Mouse (Mus musculus): ENCODE data around the gene Wdr5. TPM values are rescaled to one million over a fixed set of nuclear protein-coding genes. Genes with fewer than 3 reads are reported as not detected.

Gene Wdr5
- polyA plus RNA-seq, 1 experiment from 2014 or later, result 51.4 TPM

DNA sequence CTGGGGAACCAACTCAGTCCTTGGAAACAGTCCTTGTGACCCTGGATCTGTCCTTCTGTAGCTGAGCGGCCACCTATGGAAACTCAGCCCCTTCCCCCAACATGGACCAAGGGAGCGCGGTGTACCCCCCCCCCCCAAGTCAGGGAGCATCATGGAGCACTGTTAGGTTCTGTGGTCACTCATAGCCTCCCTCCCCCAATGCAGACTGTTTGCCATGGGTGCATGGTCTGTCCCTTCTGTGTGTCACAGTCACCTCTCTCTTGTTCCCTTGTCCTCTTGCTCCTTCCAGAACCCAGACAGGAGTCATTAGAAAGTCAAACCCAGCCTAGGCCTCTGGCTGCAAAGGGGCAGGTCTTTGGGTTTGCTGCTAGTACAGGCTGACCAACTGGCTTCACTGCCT, 46.9 kb downstream of the Wdr5 start:
- H3K4me1 ChIP-seq, result peaks cover 12% of the 10 kb centered on the region
- H3K36me3 ChIP-seq, result no peaks in the 10 kb centered on the region
- no peak overlapping the region for H3K4me3 ChIP-seq
- ATAC-seq (ENCODE audit: low FRiP score), result no peak
- H3K4me2 ChIP-seq (replicated peaks), result no peak overlapping the region
- no peaks in the 10 kb centered on the region for H3K9me3 ChIP-seq (replicated peaks)
- no peak overlapping the region for H3K9ac ChIP-seq
- peak overlapping the region; percentile 23; the same call in 1 of the 2 replicates for H3K27ac ChIP-seq
- WGBS, result 93% methylated on average over 3 of the region's 3 CpGs
- H3K27me3 ChIP-seq, result peaks cover 22% of the 10 kb centered on the region; the same call in 1 of the 2 replicates

DNA sequence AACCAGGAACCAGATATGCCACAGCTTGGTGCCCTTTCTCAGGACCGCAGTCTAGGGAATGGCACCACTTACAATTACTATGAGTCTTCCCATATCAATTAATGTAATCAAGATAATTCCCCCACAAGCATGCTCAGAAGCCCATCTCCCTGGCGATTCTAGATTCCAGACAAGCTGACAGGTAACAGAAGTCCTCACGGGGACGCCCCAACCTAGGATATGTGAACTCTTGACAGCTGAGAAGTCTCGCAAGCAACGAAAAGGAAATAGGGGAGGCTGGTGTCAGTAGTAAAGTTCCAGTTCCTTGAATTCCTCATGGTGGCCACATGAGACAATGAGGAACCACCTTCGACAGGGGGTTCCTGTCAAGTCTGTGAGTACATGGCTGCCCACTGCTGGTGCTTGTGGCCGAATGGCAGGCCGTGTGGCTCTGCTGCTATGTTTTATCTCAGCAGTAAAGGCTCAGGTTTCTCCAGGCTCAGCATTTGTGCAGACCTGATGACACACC, 48.7 kb downstream of the Wdr5 start:
- H3K27ac ChIP-seq, result no peak overlapping the region
- no peak for ATAC-seq (ENCODE audit: low FRiP score)
- no peak overlapping the region for H3K4me2 ChIP-seq (replicated peaks)
- peaks cover 12% of the 10 kb centered on the region for H3K4me1 ChIP-seq
- no peak overlapping the region for H3K4me3 ChIP-seq
- WGBS, result 76% methylated on average over 9 of the region's 9 CpGs
- no peaks in the 10 kb centered on the region for H3K9me3 ChIP-seq (replicated peaks)
- no peak overlapping the region for H3K9ac ChIP-seq
- peaks cover 27% of the 10 kb centered on the region for H3K27me3 ChIP-seq
- no peaks in the 10 kb centered on the region for H3K36me3 ChIP-seq

DNA sequence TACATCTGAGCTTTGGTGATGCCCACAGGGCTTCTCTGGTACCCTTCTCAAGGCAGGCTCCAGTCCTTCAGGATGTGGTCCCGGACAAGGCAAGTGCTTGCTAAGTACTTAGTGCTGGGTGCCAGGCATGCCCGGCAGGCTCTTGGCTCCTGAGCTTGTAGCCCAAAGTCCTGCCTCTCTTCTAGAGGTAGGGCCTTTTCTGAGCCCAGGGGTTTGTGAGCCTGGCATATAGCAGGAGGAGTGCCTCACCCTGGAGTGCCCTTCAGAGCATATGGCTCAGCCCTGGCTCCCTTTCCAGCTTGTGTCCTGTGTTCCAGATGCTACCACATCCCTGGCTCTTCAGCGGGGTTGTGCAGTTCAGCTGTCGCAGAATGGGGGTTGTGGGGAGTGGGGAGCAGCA, 49.7 kb downstream of the Wdr5 start:
- no peak overlapping the region for H3K9ac ChIP-seq
- peaks cover 14% of the 10 kb centered on the region for H3K4me1 ChIP-seq
- H3K27me3 ChIP-seq, result peaks cover 27% of the 10 kb centered on the region
- H3K4me3 ChIP-seq, result no peak overlapping the region
- 86% methylated on average over 4 of the region's 4 CpGs for WGBS
- no peak overlapping the region for H3K27ac ChIP-seq
- no peak for ATAC-seq (ENCODE audit: low FRiP score)
- no peaks in the 10 kb centered on the region for H3K36me3 ChIP-seq
- H3K9me3 ChIP-seq (replicated peaks), result no peaks in the 10 kb centered on the region
- H3K4me2 ChIP-seq (replicated peaks), result no peak overlapping the region

DNA sequence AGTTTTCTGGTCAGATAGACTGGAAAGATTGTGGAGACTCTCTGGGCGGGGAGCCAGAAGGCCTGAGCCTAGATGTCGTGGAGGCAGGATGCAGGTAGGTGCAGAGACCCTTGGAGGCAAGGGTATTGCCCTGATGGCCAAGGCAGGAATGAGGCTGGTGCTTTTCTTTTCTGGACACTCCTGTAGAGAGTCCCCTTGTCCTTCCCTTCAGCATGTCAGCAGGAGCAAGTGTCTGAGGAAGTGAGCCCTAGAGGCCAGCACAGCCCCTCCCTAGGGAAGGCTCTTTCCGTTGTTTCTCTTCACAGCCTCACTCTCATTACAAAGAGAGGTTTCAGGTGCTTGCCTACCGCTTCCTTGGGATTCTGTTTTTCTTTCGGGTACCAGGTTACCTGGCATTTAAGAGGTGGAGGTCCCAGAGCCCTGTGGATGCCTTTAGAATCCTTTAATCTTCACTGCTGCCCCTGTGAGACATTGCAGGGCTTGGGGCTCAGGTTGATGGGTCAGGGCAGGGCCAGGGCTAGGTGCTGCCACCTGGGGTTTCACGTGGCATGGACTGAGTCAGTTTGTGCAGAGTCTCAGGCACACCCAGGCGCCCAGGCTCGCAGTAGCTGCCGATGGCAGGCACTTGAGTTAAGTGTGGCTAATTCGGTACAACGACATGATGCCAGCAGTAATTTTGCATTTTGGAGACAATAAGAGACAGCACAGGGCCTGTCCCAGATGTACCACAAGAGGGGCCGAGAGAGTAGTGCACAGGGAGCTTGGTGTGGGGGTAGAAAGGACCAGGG, 50.6 kb downstream of the Wdr5 start:
- ATAC-seq (ENCODE audit: low FRiP score), result no peak
- Histone ChIP-seq H3K27ac (no peak overlapping the region), H3K4me1 (peaks cover 14% of the 10 kb centered on the region), H3K27me3 (peaks cover 27% of the 10 kb centered on the region), H3K9ac (no peak overlapping the region), H3K36me3 (no peaks in the 10 kb centered on the region), H3K9me3 (replicated peaks) (no peaks in the 10 kb centered on the region), H3K4me3 (no peak overlapping the region), H3K4me2 (replicated peaks) (no peak overlapping the region)
- WGBS, result 66% methylated on average over 12 of the region's 12 CpGs

DNA sequence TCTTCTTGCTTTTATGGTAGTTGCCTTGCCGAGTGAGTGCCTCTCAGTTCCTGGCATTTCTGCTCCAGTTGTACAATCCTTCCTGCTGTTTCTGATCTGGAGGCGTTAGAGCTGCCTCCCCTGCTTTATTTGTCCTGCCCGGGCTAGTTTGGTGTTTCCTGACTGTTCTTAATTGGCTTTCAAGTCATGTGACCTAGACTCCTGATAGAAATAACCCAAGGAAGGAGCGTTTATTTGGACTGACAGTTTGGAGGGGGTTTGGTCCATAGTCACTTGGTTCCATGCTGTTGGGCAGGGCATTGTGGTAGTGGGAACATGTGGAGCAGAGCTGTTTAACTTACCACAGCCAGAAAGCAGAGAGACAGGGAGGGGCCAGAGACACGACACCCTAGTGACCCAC, 55.9 kb downstream of the Wdr5 start:
- Histone ChIP-seq H3K9me3 (replicated peaks) (no peaks in the 10 kb centered on the region), H3K4me3 (no peak overlapping the region), H3K4me1 (peaks cover 23% of the 10 kb centered on the region), H3K27ac (no peak overlapping the region), H3K9ac (no peak overlapping the region), H3K36me3 (no peaks in the 10 kb centered on the region), H3K4me2 (replicated peaks) (no peak overlapping the region), H3K27me3 (peaks cover 21% of the 10 kb centered on the region)
- no peak for ATAC-seq (ENCODE audit: low FRiP score)
- 75% methylated on average over 5 of the region's 5 CpGs for WGBS

DNA sequence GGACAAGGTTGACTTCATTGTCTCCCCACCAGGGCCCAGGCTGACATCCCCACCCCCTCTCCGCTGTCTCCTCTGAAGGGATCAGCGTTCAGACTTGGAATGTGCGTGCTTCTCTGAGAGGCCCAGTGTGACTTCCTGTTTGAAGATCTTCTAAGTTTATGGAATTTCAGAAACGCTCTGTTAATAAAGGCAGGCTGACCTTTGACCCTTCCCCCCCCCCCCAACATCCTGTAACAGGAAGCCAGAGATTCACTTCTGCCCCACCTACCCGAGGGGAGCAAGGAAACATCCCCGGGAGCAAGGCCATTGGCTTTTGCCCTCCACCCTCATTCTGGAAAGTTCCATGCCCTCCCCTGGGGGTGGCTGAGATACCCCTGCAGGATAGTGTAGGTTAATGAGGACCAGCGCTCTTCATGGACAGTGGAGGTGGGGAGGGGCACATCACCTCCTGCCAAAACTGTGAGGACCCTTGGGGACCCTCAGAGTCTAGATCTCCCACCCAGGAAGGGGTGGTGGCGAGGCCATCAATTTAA, 57.4 kb downstream of the Wdr5 start:
- Histone ChIP-seq H3K9ac (no peak overlapping the region), H3K27me3 (peaks cover 22% of the 10 kb centered on the region), H3K27ac (no peak overlapping the region; the same call in 1 of the 2 replicates), H3K4me1 (peaks cover 23% of the 10 kb centered on the region), H3K4me2 (replicated peaks) (no peak overlapping the region), H3K4me3 (no peak overlapping the region), H3K9me3 (replicated peaks) (no peaks in the 10 kb centered on the region), H3K36me3 (no peaks in the 10 kb centered on the region)
- 55% methylated on average over 8 of the region's 8 CpGs for WGBS
- ATAC-seq (ENCODE audit: low FRiP score), result peak; percentile 53

DNA sequence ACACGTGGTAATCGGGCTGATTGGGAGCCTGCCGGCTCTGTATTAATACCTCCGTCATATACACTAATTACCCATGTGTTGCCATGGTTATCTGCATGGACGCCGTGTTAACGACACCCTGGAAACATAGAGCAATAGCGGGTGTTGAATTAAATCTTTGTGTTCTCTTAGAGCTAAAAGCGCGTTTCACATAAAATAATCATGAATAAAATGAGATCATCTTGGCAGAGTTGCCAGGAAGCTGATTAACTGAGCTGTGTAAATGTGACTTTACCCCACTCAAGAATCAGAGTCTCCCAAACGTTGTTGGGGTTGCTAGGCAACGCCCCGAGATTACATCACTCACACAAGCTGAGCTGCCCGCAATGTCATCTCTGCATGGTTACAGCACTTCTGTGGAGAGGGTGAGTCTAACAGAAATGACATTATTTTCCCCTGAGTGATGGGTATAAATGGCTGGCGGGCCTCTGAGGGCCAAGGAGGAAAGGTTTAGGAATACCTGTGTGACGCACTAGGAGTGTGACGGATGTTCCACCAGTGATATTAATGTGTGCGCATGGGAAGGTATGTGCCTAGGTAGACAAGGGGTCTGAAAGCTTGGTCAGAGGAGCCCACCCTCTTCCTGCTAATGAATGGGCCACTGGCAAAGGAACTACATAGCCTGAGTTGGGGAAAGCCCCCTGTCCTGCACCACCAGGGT, 58.1 kb downstream of the Wdr5 start:
- H3K27me3 ChIP-seq, result peaks cover 22% of the 10 kb centered on the region
- 46% methylated on average over 18 of the region's 18 CpGs for WGBS
- peak; percentile 90 for ATAC-seq (ENCODE audit: low FRiP score)

DNA sequence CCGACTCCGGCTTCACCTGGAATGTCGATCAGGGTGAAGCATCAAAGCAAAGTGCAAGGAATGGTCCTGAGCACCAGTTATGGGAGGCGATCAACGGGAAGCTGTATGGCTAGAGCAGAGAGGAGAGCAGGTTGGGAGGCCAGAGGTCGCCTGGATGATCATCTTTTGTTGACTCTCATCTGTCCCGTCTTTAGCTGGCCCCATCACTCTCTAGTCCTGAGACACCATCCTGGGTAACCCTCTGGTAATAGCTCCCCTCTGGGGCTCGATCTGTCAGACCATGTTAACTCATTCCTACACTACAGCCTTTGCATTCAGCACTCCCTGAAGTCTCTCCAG, 58.6 kb downstream of the Wdr5 start:
- H3K4me2 ChIP-seq (replicated peaks), result 0 out of 2 replicates have a peak overlapping the region, but pooled peaks have one; percentile 7
- H3K27me3 ChIP-seq, result peaks cover 18% of the 10 kb centered on the region
- no peak overlapping the region for H3K9ac ChIP-seq
- peaks cover 23% of the 10 kb centered on the region for H3K4me1 ChIP-seq
- ATAC-seq (ENCODE audit: low FRiP score), result peak; percentile 11; the same call in 1 of the 2 replicates
- peak overlapping the region; percentile 7; the same call in 1 of the 2 replicates for H3K27ac ChIP-seq
- no peaks in the 10 kb centered on the region for H3K36me3 ChIP-seq
- 65% methylated on average over 8 of the region's 8 CpGs for WGBS
- H3K9me3 ChIP-seq (replicated peaks), result no peaks in the 10 kb centered on the region
- H3K4me3 ChIP-seq, result no peak overlapping the region

More for the DNA sequence above, 58.1 kb downstream of the Wdr5 start:
- Histone ChIP-seq H3K36me3 (no peaks in the 10 kb centered on the region), H3K9me3 (replicated peaks) (no peaks in the 10 kb centered on the region), H3K9ac (no peak overlapping the region), H3K27ac (peak overlapping the region; percentile 7), H3K4me1 (peaks cover 23% of the 10 kb centered on the region), H3K4me3 (no peak overlapping the region), H3K4me2 (replicated peaks) (peak overlapping the region; percentile 7)

DNA sequence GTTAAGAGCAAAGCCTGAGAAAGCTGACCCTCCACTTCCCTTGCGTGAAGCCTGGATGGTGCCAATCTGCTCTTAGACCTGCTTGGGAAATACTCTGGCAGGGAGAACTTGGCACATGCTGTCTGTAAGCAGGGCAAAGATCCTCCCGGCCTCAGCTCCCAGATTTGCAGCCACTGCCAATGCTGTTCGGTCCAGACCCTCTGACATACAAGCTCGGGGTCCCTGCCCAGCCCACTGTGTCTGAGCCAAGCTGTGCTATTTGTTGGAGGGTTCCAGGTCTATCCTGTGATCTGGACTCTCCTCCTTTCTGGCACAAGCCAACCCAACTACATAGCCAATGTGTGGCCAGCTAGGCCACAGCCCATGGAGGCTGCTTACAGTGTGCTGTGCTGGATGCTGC, 61.5 kb downstream of the Wdr5 start:
- WGBS, result 90% methylated on average over 4 of the region's 4 CpGs
- H3K9me3 ChIP-seq (replicated peaks), result no peaks in the 10 kb centered on the region
- H3K9ac ChIP-seq, result no peak overlapping the region
- peaks cover 21% of the 10 kb centered on the region for H3K4me1 ChIP-seq
- no peak overlapping the region for H3K4me2 ChIP-seq (replicated peaks)
- ATAC-seq (ENCODE audit: low FRiP score), result no peak
- H3K27me3 ChIP-seq, result peaks cover 26% of the 10 kb centered on the region; the same call in 1 of the 2 replicates
- H3K27ac ChIP-seq, result no peak overlapping the region
- H3K36me3 ChIP-seq, result no peaks in the 10 kb centered on the region
- H3K4me3 ChIP-seq, result no peak overlapping the region

DNA sequence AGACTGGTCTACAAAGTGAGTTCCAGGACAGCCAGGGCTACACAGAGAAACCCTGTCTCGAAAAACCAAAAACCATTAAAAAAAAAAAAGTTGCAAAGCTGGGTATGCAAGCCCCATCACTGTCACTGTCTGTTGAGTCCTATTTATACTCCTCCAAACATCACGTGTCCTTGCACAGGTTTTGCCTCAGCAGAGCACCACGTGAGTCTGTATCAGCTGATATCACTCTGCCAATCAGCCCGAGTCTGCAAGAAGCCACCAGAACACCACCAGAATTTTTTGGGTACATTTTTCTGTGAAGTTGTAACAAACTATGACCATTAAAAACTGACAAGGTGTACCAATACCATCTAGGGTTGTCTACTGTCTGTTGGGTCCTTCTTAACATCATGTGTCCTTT, 63.6 kb downstream of the Wdr5 start:
- 95% methylated on average over 4 of the region's 4 CpGs for WGBS
- peaks cover 26% of the 10 kb centered on the region; the same call in 1 of the 2 replicates for H3K27me3 ChIP-seq
- ATAC-seq (ENCODE audit: low FRiP score), result no peak

DNA sequence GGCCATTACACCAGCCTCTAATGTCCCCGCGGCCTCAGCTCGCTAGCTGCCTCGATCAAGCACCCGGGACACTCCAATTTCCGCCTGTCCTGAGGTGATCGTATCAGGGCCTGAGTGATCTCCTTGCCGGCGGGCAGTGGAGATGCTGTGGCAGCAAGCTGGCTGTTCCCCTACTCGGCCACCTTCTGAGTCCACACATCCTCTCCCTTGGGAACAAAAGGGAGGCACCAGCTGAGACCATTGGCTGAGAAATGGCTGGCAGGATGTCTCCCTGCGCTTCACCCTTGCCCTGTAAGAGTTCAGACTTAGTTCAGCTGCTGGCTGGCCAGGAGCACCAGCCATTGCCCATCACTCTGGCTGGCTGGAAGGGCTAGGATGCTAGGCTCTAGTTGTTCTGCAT, 67.2 kb downstream of the Wdr5 start:
- no peak overlapping the region for H3K27ac ChIP-seq
- H3K4me3 ChIP-seq, result no peak overlapping the region
- no peak overlapping the region for H3K9ac ChIP-seq
- H3K36me3 ChIP-seq, result no peaks in the 10 kb centered on the region
- H3K9me3 ChIP-seq (replicated peaks), result no peaks in the 10 kb centered on the region
- H3K4me2 ChIP-seq (replicated peaks), result no peak overlapping the region
- peaks cover 8% of the 10 kb centered on the region for H3K4me1 ChIP-seq
- 57% methylated on average over 11 of the region's 11 CpGs for WGBS
- 0 out of 2 replicates have a peak, but pooled peaks cover 9% of the 10 kb centered on the region for H3K27me3 ChIP-seq
- no peak; the same call in 1 of the 2 replicates for ATAC-seq (ENCODE audit: low FRiP score)

More for the DNA sequence above, 63.6 kb downstream of the Wdr5 start:
- Histone ChIP-seq H3K9ac (no peak overlapping the region), H3K4me3 (no peak overlapping the region), H3K36me3 (no peaks in the 10 kb centered on the region), H3K27ac (no peak overlapping the region), H3K4me2 (replicated peaks) (no peak overlapping the region), H3K4me1 (peaks cover 11% of the 10 kb centered on the region), H3K9me3 (replicated peaks) (no peaks in the 10 kb centered on the region)

DNA sequence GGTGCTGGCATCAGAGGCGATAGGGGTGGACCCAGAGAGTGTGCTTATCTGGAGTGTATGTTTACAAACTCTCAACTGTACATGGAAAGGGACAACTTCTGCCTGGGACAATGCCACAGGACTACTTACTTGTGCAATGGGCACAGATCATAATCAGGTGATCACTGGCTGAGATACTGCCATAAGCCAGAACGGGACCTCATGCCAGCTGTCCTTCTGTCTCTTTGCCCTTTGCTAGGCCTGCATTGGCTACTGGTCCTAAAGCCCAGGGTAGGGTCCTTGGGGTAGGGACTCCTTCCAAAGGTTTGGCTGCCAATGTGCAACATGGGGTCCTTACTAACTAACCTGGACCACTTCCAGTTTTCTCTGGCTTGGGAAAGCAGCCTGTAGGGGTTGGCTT, 68.1 kb downstream of the Wdr5 start:
- H3K4me3 ChIP-seq, result no peak overlapping the region
- H3K4me1 ChIP-seq, result peaks cover 8% of the 10 kb centered on the region
- H3K27me3 ChIP-seq, result 0 out of 2 replicates have a peak, but pooled peaks cover 9% of the 10 kb centered on the region
- WGBS, result 91% methylated on average over 2 of the region's 2 CpGs
- no peaks in the 10 kb centered on the region for H3K9me3 ChIP-seq (replicated peaks)
- H3K27ac ChIP-seq, result no peak overlapping the region
- no peaks in the 10 kb centered on the region for H3K36me3 ChIP-seq
- ATAC-seq (ENCODE audit: low FRiP score), result no peak
- H3K4me2 ChIP-seq (replicated peaks), result no peak overlapping the region
- H3K9ac ChIP-seq, result no peak overlapping the region
